Mouse (Mus musculus) heart, postnatal 14 days (tissue): ENCODE data around the gene Adprh. TPM values are rescaled to one million over a fixed set of nuclear protein-coding genes. Genes with fewer than 3 reads are reported as not detected.

Source experiments
- DNase-seq, 2 experiments: peaks; one replicate each; pipeline ENCODE4 v3.0.0; 2021 to 2022
- intact Hi-C: fragments of 180-260 bp; cut with DNase I; formaldehyde crosslinking; loops from one replicate; pipeline ENCODE4 v1.15.1; 2025
- total RNA-seq, 2 experiments: library from RNA; stranded (reverse); gene quantifications; 2 replicates each; pipeline ENCODE4 v1.2.3; 2021

Gene Adprh
- total RNA-seq, 2 experiments from 2014 or later = 26.6 to 27.7 TPM

- DNase-seq = no peak
- intact Hi-C loops = no loop called here
Observed at GRCm38 (mm10) chr16:38400311-38400960, 52.1 kb downstream of the Adprh start.

DNA sequence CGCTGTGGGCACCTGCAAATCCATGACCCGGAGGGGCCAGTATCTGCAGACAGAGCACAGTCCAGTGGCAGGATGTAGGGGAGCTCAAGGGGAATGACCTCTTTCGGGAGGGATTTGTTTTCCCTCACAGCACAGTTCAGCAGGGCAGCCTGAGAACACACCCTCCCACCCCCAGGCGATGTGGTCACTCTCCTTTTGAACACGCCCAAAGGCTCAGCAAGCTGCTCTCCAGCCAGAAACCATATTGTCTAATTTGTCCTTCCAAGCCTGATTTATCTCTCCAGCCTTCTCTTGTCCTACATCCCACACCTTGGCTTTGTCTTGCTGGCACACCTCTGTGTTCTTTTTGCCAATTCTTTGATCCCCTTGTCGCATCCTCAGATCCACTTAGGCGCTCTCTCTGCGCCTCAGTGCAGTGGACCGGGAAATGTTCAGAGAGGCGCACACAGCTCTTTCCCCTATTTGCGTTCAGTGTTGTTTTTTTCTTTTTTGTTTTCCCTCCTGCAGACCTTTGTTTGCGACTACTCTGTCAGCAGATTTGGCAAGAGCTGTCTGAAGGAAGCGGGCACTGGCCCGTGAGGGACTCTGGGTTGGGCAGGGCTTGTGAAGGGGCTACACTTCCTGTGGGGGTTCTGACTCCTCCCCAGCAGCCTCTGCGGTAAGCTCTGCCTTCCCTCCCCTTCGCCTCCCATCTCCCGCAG is 52.8 kb downstream of the Adprh start:
- DNase-seq = peak; percentile 44 to 59

DNA sequence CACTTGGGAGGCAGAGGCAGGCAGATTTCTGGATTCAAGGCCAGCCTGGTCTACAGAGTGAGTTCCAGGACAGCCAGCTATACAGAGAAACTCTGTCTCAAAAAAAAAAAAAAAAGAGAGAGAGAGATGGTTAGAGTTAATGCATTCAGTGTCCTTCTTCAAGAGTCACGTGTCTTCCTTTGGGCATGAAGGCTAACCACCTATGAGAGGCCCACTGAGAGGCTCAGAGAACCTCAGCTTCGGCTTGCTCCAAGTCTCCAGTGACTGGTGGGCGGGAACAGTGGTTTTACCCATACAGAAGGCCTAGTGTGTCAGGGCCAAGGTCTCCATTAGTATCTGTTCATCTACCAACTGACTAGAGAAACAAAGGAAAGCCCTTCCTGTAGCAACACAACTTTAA is 53.4 kb downstream of the Adprh start:
- intact Hi-C loops = no loop called here

More for the DNA sequence above, 52.8 kb downstream of the Adprh start:
- intact Hi-C loops = no loop called here

GRCm38 (mm10) chr16:38398266-38398665 is 54.2 kb downstream of the Adprh start:
- DNase-seq = no peak
- intact Hi-C loops = no loop called here

More for the DNA sequence above, 53.4 kb downstream of the Adprh start:
- no peak for DNase-seq

DNA sequence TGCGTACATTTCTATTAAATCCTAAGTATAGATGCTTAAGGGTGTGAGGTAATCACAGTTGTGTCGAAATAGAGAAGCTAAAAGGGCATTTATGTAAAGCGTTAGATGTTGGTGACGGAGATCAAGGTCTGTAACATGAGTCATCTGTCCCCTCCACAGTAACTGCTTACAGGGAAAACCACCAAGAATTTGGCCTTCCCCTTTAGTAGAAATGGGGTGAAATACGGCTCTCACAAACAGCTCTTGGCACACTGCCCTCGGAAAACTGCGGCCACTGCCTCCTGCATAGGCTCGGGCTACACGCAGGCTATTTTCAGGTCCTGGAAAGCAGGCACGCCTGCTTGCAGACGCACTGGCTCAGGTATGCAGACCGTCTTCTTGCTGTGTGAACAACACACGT is 56.3 kb downstream of the Adprh start:
- DNase-seq = peak; percentile 73 to 75
- intact Hi-C loops = no loop called here

DNA sequence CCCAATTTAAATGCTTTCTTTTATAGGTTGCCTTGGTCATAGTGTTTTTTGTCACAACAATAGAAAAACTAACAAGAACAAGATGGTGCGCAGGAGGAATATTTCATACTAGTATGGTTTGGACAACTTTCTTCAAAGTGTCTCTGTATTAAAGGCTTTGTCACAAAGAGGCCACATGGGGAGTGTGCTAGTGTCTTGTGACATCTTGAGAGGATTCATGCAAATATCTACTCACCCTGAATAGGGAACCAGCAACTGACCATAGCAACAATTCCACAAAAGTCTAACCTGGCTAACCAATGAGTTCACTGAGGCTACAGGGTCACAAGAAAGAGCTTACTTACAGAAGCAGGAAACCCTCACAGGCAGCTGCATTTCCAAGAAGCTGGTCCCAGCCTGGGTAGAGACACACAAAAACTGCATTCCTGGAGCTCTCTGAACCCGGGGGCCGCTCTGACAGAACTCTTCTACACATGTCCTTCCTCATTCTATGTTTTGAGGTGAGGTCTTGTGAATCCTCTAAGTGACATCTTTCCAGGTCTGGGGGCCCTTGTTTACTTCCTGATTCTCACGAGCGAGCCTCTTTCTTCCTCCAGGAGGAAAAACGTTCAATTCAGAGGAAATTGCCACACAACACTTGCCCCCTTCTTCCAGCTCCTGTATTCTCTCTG is 57.3 kb downstream of the Adprh start:
- DNase-seq = no peak
- intact Hi-C loops = no loop called here

DNA sequence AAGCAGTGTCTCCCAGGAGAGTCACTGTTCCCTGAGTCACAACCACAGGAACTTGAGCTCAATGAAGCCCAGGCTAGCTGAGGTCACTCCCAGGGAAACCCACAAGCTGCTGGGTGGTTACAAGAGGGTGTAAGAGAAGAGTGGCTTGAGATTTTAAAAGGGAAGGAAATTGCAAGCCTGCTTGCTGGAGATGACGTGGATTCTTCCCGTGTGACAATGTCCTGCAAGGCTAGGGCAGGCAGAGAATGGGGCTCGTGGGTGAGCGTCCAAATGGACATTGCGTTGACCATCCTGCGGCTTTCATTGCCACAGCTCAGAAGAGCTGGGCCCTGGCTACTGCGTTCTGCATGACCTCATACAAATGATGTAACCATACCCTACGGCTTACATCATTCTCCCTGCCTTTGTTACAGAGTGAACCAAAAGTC is 58.3 kb downstream of the Adprh start:
- no peak for DNase-seq
- intact Hi-C loops = loop anchor here (5.0 kb wide), 1 partner anchor 88 kb away; no protein-coding TSS in a partner anchor

Other genes starting within 250 kb of the Adprh start
- not detected for gene Nr1i2, start 157.9 kb downstream of the Adprh start, total RNA-seq
- gene Maats1, start 110.6 kb downstream of the Adprh start, total RNA-seq = under 1 TPM; 0.10 TPM
- 100 to 1,000 TPM; 227 to 256 TPM for gene Cox17, start 105.7 kb downstream of the Adprh start, total RNA-seq
- gene Gm21987, start 105.7 kb downstream of the Adprh start, total RNA-seq = 1 to 10 TPM in 1 of 2 experiments, not detected in 1; 1.2 TPM
- gene Popdc2, start 90.5 kb downstream of the Adprh start, total RNA-seq = 100 to 1,000 TPM; 542 to 580 TPM
- 10 to 100 TPM; 10.4 to 13.6 TPM for gene Pla1a, start 19.6 kb downstream of the Adprh start, total RNA-seq
- under 1 TPM; 0.33 to 0.37 TPM for gene Cd80, start 2.9 kb upstream of the Adprh start, total RNA-seq
- gene Timmdc1, start 70.0 kb upstream of the Adprh start, total RNA-seq = 10 to 100 TPM; 62.1 to 62.6 TPM
- gene Poglut1, start 97.6 kb upstream of the Adprh start, total RNA-seq = 10 to 100 TPM; 10.9 to 11.4 TPM
- 10 to 100 TPM; 24.6 to 29.9 TPM for gene Tmem39a, start 106.0 kb upstream of the Adprh start, total RNA-seq